Mouse (Mus musculus): Measurements from ENCODE around the gene Nedd9. TPM values are rescaled to one million over a fixed set of nuclear protein-coding genes. Genes with fewer than 3 reads are reported as not detected.

Gene Nedd9
- polyA plus RNA-seq, 1 experiment from 2014 or later, result 4.0 TPM

GRCm38 (mm10) chr13:41381806-41382546 lies 105.2 kb downstream of the Nedd9 start:
- no peaks in the 10 kb centered on the region for H3K36me3 ChIP-seq (replicated peaks)
- no peak overlapping the region; the same call in 1 of the 2 replicates for H3K27ac ChIP-seq (replicated peaks)
- peaks cover 3% of the 10 kb centered on the region; the same call in 1 of the 2 replicates for H3K4me1 ChIP-seq (replicated peaks)
- no peaks in the 10 kb centered on the region for H3K27me3 ChIP-seq
- H3K4me2 ChIP-seq, result no peak overlapping the region; the same call in 1 of the 2 replicates
- no peak overlapping the region for H3K9ac ChIP-seq
- WGBS (ENCODE audit: insufficient replicate concordance), result 33% methylated on average over 5 of the region's 5 CpGs
- no peaks in the 10 kb centered on the region for H3K9me3 ChIP-seq (replicated peaks)
- no peak for ATAC-seq (ENCODE audit: insufficient read depth)
- no peak overlapping the region for H3K4me3 ChIP-seq (replicated peaks)

GRCm38 (mm10) chr13:41381041-41381805 lies 105.9 kb downstream of the Nedd9 start:
- no peak overlapping the region for H3K27ac ChIP-seq (replicated peaks)
- ATAC-seq (ENCODE audit: insufficient read depth), result no peak
- WGBS (ENCODE audit: insufficient replicate concordance), result 29% methylated on average over 7 of the region's 7 CpGs
- no peaks in the 10 kb centered on the region for H3K36me3 ChIP-seq (replicated peaks)
- H3K27me3 ChIP-seq, result no peaks in the 10 kb centered on the region
- H3K4me2 ChIP-seq, result no peak overlapping the region; the same call in 1 of the 2 replicates
- no peaks in the 10 kb centered on the region for H3K9me3 ChIP-seq (replicated peaks)
- H3K4me1 ChIP-seq (replicated peaks), result peaks cover 3% of the 10 kb centered on the region; the same call in 1 of the 2 replicates
- no peak overlapping the region for H3K9ac ChIP-seq
- no peak overlapping the region for H3K4me3 ChIP-seq (replicated peaks)

- Histone ChIP-seq H3K9me3 (replicated peaks) (no peaks in the 10 kb centered on the region), H3K36me3 (replicated peaks) (no peaks in the 10 kb centered on the region), H3K4me3 (replicated peaks) (no peak overlapping the region), H3K4me2 (no peak overlapping the region), H3K27ac (replicated peaks) (no peak overlapping the region), H3K27me3 (no peaks in the 10 kb centered on the region), H3K4me1 (replicated peaks) (peaks cover 3% of the 10 kb centered on the region; the same call in 1 of the 2 replicates), H3K9ac (no peak overlapping the region)
- ATAC-seq (ENCODE audit: insufficient read depth), result no peak
- 57% methylated on average over 4 of the region's 4 CpGs for whole genome bisulfite sequencing (ENCODE audit: insufficient replicate concordance)
Measured at GRCm38 (mm10) chr13:41379951-41380465, 107.2 kb downstream of the Nedd9 start.

GRCm38 (mm10) chr13:41378462-41378861 lies 108.7 kb downstream of the Nedd9 start:
- H3K27ac ChIP-seq (replicated peaks), result no peak overlapping the region
- H3K4me2 ChIP-seq, result no peak overlapping the region
- WGBS (ENCODE audit: insufficient replicate concordance), result 75% methylated on average over 5 of the region's 5 CpGs
- H3K27me3 ChIP-seq, result no peaks in the 10 kb centered on the region
- H3K4me3 ChIP-seq (replicated peaks), result no peak overlapping the region
- H3K9me3 ChIP-seq (replicated peaks), result no peaks in the 10 kb centered on the region
- H3K4me1 ChIP-seq (replicated peaks), result peaks cover 3% of the 10 kb centered on the region; the same call in 1 of the 2 replicates
- no peaks in the 10 kb centered on the region for H3K36me3 ChIP-seq (replicated peaks)
- H3K9ac ChIP-seq, result no peak overlapping the region
- ATAC-seq (ENCODE audit: insufficient read depth), result no peak

GRCm38 (mm10) chr13:41377856-41378255 lies 109.3 kb downstream of the Nedd9 start:
- H3K9me3 ChIP-seq (replicated peaks), result no peaks in the 10 kb centered on the region
- H3K36me3 ChIP-seq (replicated peaks), result no peaks in the 10 kb centered on the region
- WGBS (ENCODE audit: insufficient replicate concordance), result 73% methylated on average over 9 of the region's 9 CpGs
- no peaks in the 10 kb centered on the region for H3K27me3 ChIP-seq
- ATAC-seq (ENCODE audit: insufficient read depth), result no peak
- H3K9ac ChIP-seq, result no peak overlapping the region
- H3K4me1 ChIP-seq (replicated peaks), result peaks cover 3% of the 10 kb centered on the region; the same call in 1 of the 2 replicates
- no peak overlapping the region for H3K4me3 ChIP-seq (replicated peaks)
- H3K4me2 ChIP-seq, result no peak overlapping the region
- no peak overlapping the region for H3K27ac ChIP-seq (replicated peaks)

- H3K27ac ChIP-seq (replicated peaks), result no peak overlapping the region
- no peak overlapping the region for H3K9ac ChIP-seq
- H3K27me3 ChIP-seq, result no peaks in the 10 kb centered on the region
- H3K4me2 ChIP-seq, result no peak overlapping the region
- ATAC-seq (ENCODE audit: insufficient read depth), result no peak
- H3K9me3 ChIP-seq (replicated peaks), result no peaks in the 10 kb centered on the region
- peaks cover 3% of the 10 kb centered on the region; the same call in 1 of the 2 replicates for H3K4me1 ChIP-seq (replicated peaks)
- no peaks in the 10 kb centered on the region for H3K36me3 ChIP-seq (replicated peaks)
- no peak overlapping the region for H3K4me3 ChIP-seq (replicated peaks)
- 71% methylated on average over 2 of the region's 2 CpGs for WGBS (ENCODE audit: insufficient replicate concordance)
Measured at GRCm38 (mm10) chr13:41377011-41377431, 110.1 kb downstream of the Nedd9 start.

- no peaks in the 10 kb centered on the region for H3K27me3 ChIP-seq
- H3K36me3 ChIP-seq (replicated peaks), result no peaks in the 10 kb centered on the region
- peaks cover 3% of the 10 kb centered on the region; the same call in 1 of the 2 replicates for H3K4me1 ChIP-seq (replicated peaks)
- 52% methylated on average over 4 of the region's 4 CpGs for WGBS (ENCODE audit: insufficient replicate concordance)
- H3K9me3 ChIP-seq (replicated peaks), result no peaks in the 10 kb centered on the region
- H3K9ac ChIP-seq, result no peak overlapping the region
- no peak overlapping the region for H3K4me2 ChIP-seq
- H3K4me3 ChIP-seq (replicated peaks), result no peak overlapping the region
- H3K27ac ChIP-seq (replicated peaks), result no peak overlapping the region
- ATAC-seq (ENCODE audit: insufficient read depth), result no peak
Measured at GRCm38 (mm10) chr13:41376111-41376510, 111.1 kb downstream of the Nedd9 start.

GRCm38 (mm10) chr13:41375696-41376095 lies 111.5 kb downstream of the Nedd9 start:
- WGBS (ENCODE audit: insufficient replicate concordance), result 63% methylated on average over 6 of the region's 6 CpGs
- no peak for ATAC-seq (ENCODE audit: insufficient read depth)
- H3K4me3 ChIP-seq (replicated peaks), result no peak overlapping the region

GRCm38 (mm10) chr13:41374886-41375285 lies 112.3 kb downstream of the Nedd9 start:
- Histone ChIP-seq H3K27me3 (no peaks in the 10 kb centered on the region), H3K36me3 (replicated peaks) (no peaks in the 10 kb centered on the region), H3K4me3 (replicated peaks) (no peak overlapping the region), H3K27ac (replicated peaks) (no peak overlapping the region), H3K9me3 (replicated peaks) (no peaks in the 10 kb centered on the region), H3K4me2 (no peak overlapping the region), H3K9ac (no peak overlapping the region), H3K4me1 (replicated peaks) (no peaks in the 10 kb centered on the region)
- WGBS (ENCODE audit: insufficient replicate concordance), result 63% methylated on average over 1 of the region's 1 CpGs
- ATAC-seq (ENCODE audit: insufficient read depth), result no peak

More at GRCm38 (mm10) chr13:41375696-41376095, 111.5 kb downstream of the Nedd9 start:
- no peak overlapping the region for H3K4me2 ChIP-seq
- H3K27me3 ChIP-seq, result no peaks in the 10 kb centered on the region
- H3K27ac ChIP-seq (replicated peaks), result no peak overlapping the region
- no peaks in the 10 kb centered on the region for H3K36me3 ChIP-seq (replicated peaks)
- H3K4me1 ChIP-seq (replicated peaks), result peaks cover 3% of the 10 kb centered on the region; the same call in 1 of the 2 replicates
- no peaks in the 10 kb centered on the region for H3K9me3 ChIP-seq (replicated peaks)
- H3K9ac ChIP-seq, result no peak overlapping the region

- H3K4me1 ChIP-seq (replicated peaks), result no peaks in the 10 kb centered on the region
- no peak overlapping the region for H3K4me2 ChIP-seq
- H3K4me3 ChIP-seq (replicated peaks), result no peak overlapping the region
- H3K36me3 ChIP-seq (replicated peaks), result no peaks in the 10 kb centered on the region
- no peaks in the 10 kb centered on the region for H3K9me3 ChIP-seq (replicated peaks)
- H3K27me3 ChIP-seq, result no peaks in the 10 kb centered on the region
- no peak overlapping the region for H3K27ac ChIP-seq (replicated peaks)
- H3K9ac ChIP-seq, result no peak overlapping the region
- WGBS (ENCODE audit: insufficient replicate concordance), result 51% methylated on average over 8 of the region's 8 CpGs
- no peak for ATAC-seq (ENCODE audit: insufficient read depth)
Measured at GRCm38 (mm10) chr13:41372555-41373460, 114.4 kb downstream of the Nedd9 start.
